Mouse (Mus musculus) cortical plate, adult 2 months (tissue): Measurements from ENCODE around the gene Radil.

ENCODE experiments used
- CTCF ChIP-seq: fragments of 200-500 bp; IDR thresholded peaks from 2 replicates; pipeline ENCODE4 v1.5.1; 2011; ENCODE audit warnings: mild to moderate bottlenecking, control low read depth, low read length; ENCODE audit not compliant: insufficient read depth; ENCODE audit errors: extremely low read depth
- POLR2A ChIP-seq: fragments of 200-500 bp; IDR thresholded peaks from 2 replicates; pipeline ENCODE4 v1.6.1; 2011; ENCODE audit warnings: mild to moderate bottlenecking, low read length, control low read depth; ENCODE audit not compliant: insufficient read depth; ENCODE audit errors: extremely low read depth

DNA sequence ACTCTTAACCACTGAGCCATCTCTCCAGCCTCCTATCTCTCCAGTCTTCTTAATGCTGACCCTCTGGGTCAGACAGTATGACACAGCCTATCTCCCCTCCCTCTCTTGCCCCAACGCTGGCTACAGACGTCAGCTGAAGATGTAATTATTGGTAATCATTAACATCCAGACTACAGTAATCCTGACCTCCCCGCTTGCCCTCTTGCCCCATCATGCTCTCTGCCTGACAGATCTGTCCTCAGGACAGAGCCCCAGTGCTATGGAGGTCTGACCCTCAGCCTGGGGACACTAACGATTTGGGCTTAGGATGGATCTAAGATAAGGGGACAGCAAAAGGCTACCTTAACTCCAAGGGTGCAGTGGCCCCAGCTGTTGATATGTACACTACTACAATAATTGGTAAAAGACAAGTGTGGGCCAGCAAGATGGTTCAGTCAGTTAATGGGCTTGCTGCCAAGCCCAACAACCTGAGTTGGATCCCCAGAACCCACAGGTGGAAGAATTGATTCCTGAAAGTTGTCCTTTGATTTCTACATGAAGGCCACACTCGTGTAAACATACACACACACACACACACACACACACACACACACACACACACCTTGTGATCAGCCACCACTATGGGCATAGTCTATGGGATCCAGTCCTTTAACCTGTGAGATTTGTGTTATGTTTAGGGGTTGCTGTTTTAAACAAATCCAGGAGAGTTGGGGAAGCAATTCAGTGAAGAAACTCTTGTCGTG is 46.9 kb upstream of the Radil start:
- TF ChIP-seq CTCF: no peak
- TF ChIP-seq POLR2A: no peak
